7 mouse cellular contexts compared by ENCODE assay signal in the genomic region with DNA sequence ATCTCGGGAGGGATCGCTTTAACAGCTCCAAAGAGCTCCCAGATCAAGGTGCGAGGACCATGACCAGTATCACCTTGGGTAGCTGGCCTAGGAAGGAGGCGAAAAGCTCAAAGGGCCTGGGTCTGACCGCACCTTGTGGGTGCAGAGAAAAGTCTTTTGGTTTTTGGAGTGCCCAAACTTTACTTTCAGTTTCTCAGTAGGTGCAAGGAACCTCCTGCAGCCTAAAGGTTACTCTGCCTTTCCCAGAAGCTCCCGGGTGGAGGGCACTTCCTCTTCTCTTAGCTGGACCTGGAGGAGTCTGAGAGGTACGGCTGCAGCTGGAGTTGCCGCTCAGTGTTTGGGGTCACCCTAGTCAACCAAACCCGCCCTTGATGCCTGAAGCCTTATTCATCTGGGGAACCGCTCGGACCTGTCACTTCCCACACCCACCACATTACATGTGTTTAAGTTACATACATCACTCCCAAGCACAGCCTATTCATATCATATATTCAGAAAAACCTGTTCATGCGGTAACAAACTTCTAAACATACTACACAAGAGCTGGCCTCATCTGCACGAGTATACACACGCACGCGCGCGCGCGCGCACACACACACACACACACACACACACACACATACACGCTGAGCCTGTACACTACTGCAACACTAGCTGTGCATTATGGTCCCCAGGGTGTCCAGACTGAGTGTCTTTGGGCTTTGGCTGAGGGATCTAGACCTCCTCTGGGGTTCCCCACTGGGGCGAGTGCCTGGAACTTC. TPM values are rescaled to one million over a fixed set of nuclear protein-coding genes. Genes with fewer than 3 reads are reported as not detected.
A peak's percentile ranks its signal among the peaks of the same experiment; 100 is the strongest.
DNase-seq lines count a peak whose midpoint lies in the region; ATAC-seq lines count a peak whose summit lies in the region.

No protein-coding gene starts in this region.

- 9% methylated on average over 23 of the region's 23 CpGs for WGBS in heart, embryonic 15.5 days
- WGBS in limb, embryonic 11.5 days, result 4% methylated on average over 23 of the region's 23 CpGs

- no peaks in the 10 kb centered on the region for H3K36me3 ChIP-seq in heart, embryonic 15.5 days
- H3K36me3 ChIP-seq in limb, embryonic 11.5 days (ENCODE audit: control insufficient read depth, insufficient read depth, low read length), result no peaks in the 10 kb centered on the region

- H3K4me1 ChIP-seq in heart, embryonic 15.5 days (replicated peaks), result peaks cover 43% of the 10 kb centered on the region
- H3K4me1 ChIP-seq in limb, embryonic 11.5 days (ENCODE audit: control insufficient read depth, insufficient read depth, low read length), result peaks cover 4% of the 10 kb centered on the region; the same call in 1 of the 2 replicates

- H3K4me3 ChIP-seq in heart, embryonic 15.5 days, result peak overlapping the region; percentile 51
- H3K4me3 ChIP-seq in limb, embryonic 11.5 days (ENCODE audit: low read depth, low read length), result peak overlapping the region; percentile 14; the same call in 1 of the 2 replicates

- peak; percentile 67 for DNase-seq in CD4-positive, CD25-positive, alpha-beta regulatory T cell, adult 2 months (ENCODE audit: low read depth, low spot score)
- peak; percentile 55 for DNase-seq in MN1 (ENCODE audit: low spot score)
- DNase-seq in limb, embryonic 11.5 days (ENCODE audit: low spot score), result peak; percentile 58
- peak; percentile 64 for DNase-seq in neural tube, embryonic 10.5 days (ENCODE audit: extremely low spot score, low spot score)
- no peak for DNase-seq in layer of hippocampus, adult 9-11 months
- no peak for DNase-seq in spleen, postnatal 14 days (ENCODE audit: low spot score in 2 of 2)

- no peak overlapping the region for H3K27ac ChIP-seq in heart, embryonic 15.5 days
- H3K27ac ChIP-seq in limb, embryonic 11.5 days (replicated peaks; ENCODE audit: low read depth, low read length), result no peak overlapping the region

- H3K27me3 ChIP-seq in heart, embryonic 15.5 days, result peaks cover 95% of the 10 kb centered on the region
- H3K27me3 ChIP-seq in limb, embryonic 11.5 days (ENCODE audit: control insufficient read depth, insufficient read depth, low read length), result peaks cover 89% of the 10 kb centered on the region

- H3K4me2 ChIP-seq in heart, embryonic 15.5 days, result peak overlapping the region; percentile 89
- peak overlapping the region; percentile 10; the same call in 1 of the 2 replicates for H3K4me2 ChIP-seq in limb, embryonic 11.5 days (ENCODE audit: low read depth, severe bottlenecking)

- H3K9ac ChIP-seq in heart, embryonic 15.5 days, result peak overlapping the region; percentile 19; the same call in 1 of the 2 replicates
- H3K9ac ChIP-seq in limb, embryonic 11.5 days (ENCODE audit: low read length), result no peak overlapping the region

- ATAC-seq in heart, embryonic 15.5 days (replicated peaks; ENCODE audit: insufficient number of reproducible peaks, insufficient read depth, low FRiP score, low read depth), result no peak
- ATAC-seq in limb, embryonic 11.5 days (ENCODE audit: insufficient number of reproducible peaks, low FRiP score, low TSS enrichment, low read depth), result no peak

- H3K9me3 ChIP-seq in heart, embryonic 15.5 days (replicated peaks), result no peaks in the 10 kb centered on the region
- no peaks in the 10 kb centered on the region for H3K9me3 ChIP-seq in limb, embryonic 11.5 days (ENCODE audit: control insufficient read depth, low read length)

RNA-seq across cellular contexts. Expression of gene Ostm1, which starts 49.9 kb away (rescaled TPM):
- polyA plus RNA-seq in heart, embryonic 15.5 days (2015; fragmentation: Nextera tagmentation; extraction: Ambion mirVana), result 17.0 and 20.1 TPM in 2 replicates
- 8.0 and 8.2 TPM in 2 replicates for polyA plus RNA-seq in limb, embryonic 11.5 days (2014; fragmentation: Nextera tagmentation; extraction: Ambion mirVana)

RNA-seq across cellular contexts. Expression of gene Nr2e1, which starts 50.1 kb away (rescaled TPM):
- polyA plus RNA-seq in heart, embryonic 15.5 days (2015; fragmentation: Nextera tagmentation; extraction: Ambion mirVana), result not detected in 2 replicates
- polyA plus RNA-seq in limb, embryonic 11.5 days (2014; fragmentation: Nextera tagmentation; extraction: Ambion mirVana), result not detected in 2 replicates

Comparison
In these comparisons a context has a peak if more than half of its experiments do, and no peak if none do; other contexts are left out.
1. DNase-seq: peak in CD4-positive, CD25-positive, alpha-beta regulatory T cell, adult 2 months (single experiment), MN1 (single experiment), limb, embryonic 11.5 days (single experiment) and neural tube, embryonic 10.5 days (single experiment); none in layer of hippocampus, adult 9-11 months (single experiment) and spleen, postnatal 14 days (0 of 2).